Mouse (Mus musculus): Measurements from ENCODE around the gene Vsnl1.

Vsnl1 gene

DNA sequence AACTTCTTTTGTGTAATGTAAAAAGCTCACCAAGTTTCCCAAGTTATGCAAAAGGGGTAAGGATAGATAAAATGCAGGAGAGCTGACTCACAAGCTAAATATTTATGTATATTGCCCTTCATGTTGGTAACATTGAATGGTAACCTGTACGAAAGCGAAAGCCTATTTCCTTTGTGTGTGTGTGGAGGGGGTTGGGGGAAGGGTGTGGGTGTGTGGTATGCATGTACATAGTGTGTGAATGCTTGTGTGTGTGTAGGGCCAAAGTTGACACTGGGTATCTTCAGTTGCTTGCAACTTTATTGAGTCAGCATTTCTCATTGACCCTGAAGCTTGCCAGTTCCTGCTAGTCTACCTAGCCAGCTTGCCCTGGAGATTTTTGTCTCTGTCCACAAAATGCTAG, 154.8 kb downstream of the Vsnl1 start:
- intact Hi-C loops (cut with DNase I), result no loop called here

DNA sequence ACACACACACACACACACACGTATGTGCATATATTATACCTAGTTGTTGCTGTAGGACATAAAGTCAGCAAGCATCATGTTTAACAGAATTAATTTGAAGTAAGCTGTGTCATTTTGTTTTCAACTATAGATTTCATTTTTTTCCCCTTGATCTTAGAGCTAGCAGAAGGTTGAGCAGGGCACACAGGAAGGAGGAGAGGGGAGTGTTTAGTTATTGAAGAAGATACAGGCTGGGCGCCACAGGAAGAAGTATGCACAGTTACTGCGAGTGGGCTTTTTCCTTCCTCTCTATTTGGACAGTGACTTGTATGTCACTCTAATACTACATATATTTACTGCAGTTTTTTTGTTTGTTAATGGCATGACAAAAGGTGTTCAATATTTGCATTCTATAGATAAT, 156.5 kb downstream of the Vsnl1 start:
- intact Hi-C loops (cut with DNase I), result no loop called here

DNA sequence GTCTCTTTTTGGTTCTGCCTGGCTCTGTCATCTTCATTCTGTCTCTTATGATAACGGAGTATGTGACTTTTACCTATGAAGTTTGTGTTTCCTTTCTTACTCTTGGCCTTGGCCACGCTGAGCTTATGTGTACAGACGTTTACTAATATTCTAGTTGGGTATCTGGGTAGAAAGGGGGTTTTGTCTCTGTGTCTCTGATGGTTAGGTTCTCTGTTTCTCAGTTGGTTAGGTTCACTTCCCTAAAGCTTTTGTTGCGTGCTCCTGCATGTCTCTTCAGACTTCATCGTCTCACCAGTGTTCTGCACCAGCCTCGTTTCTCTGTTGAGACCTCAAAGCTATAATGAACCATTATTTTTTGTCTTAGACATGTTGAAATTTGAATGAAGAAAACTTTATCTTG, 159.2 kb downstream of the Vsnl1 start:
- intact Hi-C loops (cut with DNase I), result no loop called here

- intact Hi-C loops (cut with DNase I), result no loop called here
Measured at GRCm38 (mm10) chr12:11276632-11277031, 159.8 kb downstream of the Vsnl1 start.

Small RNAs within 50 kb of the gene (microRNA-seq; reads per million reads assigned to microRNA genes)
- gene Mir7675, result 0 reads per million in 2 experiments
